Mouse (Mus musculus) cerebellum, adult 9-10 months (tissue): Measurements from ENCODE around the gene Klf2.

Experiments used
- DNase-seq: peaks from one replicate; pipeline ENCODE4 v3.0.0; 2022

Klf2 gene

GRCm38 (mm10) chr8:72306913-72307312 is 11.9 kb upstream of the Klf2 start:
- DNase-seq = no peak

GRCm38 (mm10) chr8:72308276-72308675 is 10.6 kb upstream of the Klf2 start:
- DNase-seq = no peak

GRCm38 (mm10) chr8:72310849-72311506 is 7.9 kb upstream of the Klf2 start:
- peak; percentile 75 for DNase-seq

- DNase-seq = no peak
Measured at GRCm38 (mm10) chr8:72312926-72313518, 5.8 kb upstream of the Klf2 start.

- no peak for DNase-seq
Measured at GRCm38 (mm10) chr8:72316053-72316695, 2.7 kb upstream of the Klf2 start.

GRCm38 (mm10) chr8:72317741-72318301 is 1.0 kb upstream of the Klf2 start:
- no peak for DNase-seq

GRCm38 (mm10) chr8:72319397-72319796 is 564 bp downstream of the Klf2 start:
- DNase-seq = no peak

GRCm38 (mm10) chr8:72319921-72320802 is 1.3 kb downstream of the Klf2 start:
- DNase-seq = no peak

GRCm38 (mm10) chr8:72320803-72321583 is 2.2 kb downstream of the Klf2 start:
- DNase-seq = no peak

- no peak for DNase-seq
Measured at GRCm38 (mm10) chr8:72321635-72322441, 3.0 kb downstream of the Klf2 start.

GRCm38 (mm10) chr8:72322471-72322889 is 3.6 kb downstream of the Klf2 start:
- DNase-seq = no peak

- no peak for DNase-seq
Measured at GRCm38 (mm10) chr8:72323131-72323725, 4.4 kb downstream of the Klf2 start.

- no peak for DNase-seq
Measured at GRCm38 (mm10) chr8:72324036-72324706, 5.3 kb downstream of the Klf2 start.

- DNase-seq = no peak
Measured at GRCm38 (mm10) chr8:72324708-72325107, 5.9 kb downstream of the Klf2 start.

- no peak for DNase-seq
Measured at GRCm38 (mm10) chr8:72329116-72329515, 10.3 kb downstream of the Klf2 start.

GRCm38 (mm10) chr8:72330806-72331516 is 12.1 kb downstream of the Klf2 start:
- no peak for DNase-seq

GRCm38 (mm10) chr8:72331631-72332030 is 12.8 kb downstream of the Klf2 start:
- DNase-seq = no peak

- DNase-seq = no peak
Measured at GRCm38 (mm10) chr8:72333429-72334143, 14.8 kb downstream of the Klf2 start.

- DNase-seq = no peak
Measured at GRCm38 (mm10) chr8:72334144-72334641, 15.4 kb downstream of the Klf2 start.
